ENCODE assay signal across 25 mouse cellular contexts in the genomic region with DNA sequence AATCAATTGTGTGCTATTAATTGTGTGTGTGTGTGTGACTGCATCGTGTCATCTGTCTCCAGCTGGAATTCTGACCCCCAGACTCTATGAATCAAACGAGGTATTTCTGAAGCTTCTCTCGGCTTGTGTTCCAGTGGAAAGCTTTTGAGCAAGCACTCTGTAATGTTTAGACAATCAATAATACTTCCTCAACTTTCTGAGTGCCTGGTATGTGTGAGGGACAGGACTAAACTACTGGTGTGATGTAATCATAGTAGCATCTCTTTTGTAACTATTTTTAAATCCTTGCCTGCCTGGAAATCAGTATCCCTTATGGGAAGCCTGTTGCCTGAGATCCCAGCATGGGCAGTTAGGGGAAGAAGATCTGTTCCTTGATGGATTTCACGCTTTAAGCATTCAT.
DNase-seq lines count a peak whose midpoint lies in the region; ATAC-seq and TF ChIP-seq lines count a peak whose summit lies in the region.
"Had no signal": no experiment of that assay in that cellular context is flagged by ENCODE, and none has a peak within 500 bp of the region (broad histone marks: within the 10 kb centered on the region; RNA-seq: fewer than 3 reads in every experiment).

No protein-coding gene starts in this region.

- TF ChIP-seq CTCF in intestine, postnatal 0 days (IDR thresholded peaks at IDR 0.05; ENCODE audit: low read depth) = no peak

- no peaks in the 10 kb centered on the region for H3K36me3 ChIP-seq in intestine, embryonic 14.5 days (ENCODE audit: control insufficient read depth, insufficient read depth, low read length)
- H3K36me3 ChIP-seq in intestine, postnatal 0 days (ENCODE audit: control insufficient read depth, insufficient read depth) = no peaks in the 10 kb centered on the region
- H3K36me3 ChIP-seq in lung, embryonic 15.5 days = no peaks in the 10 kb centered on the region
- H3K36me3 ChIP-seq in intestine, embryonic 16.5 days (ENCODE audit: control insufficient read depth, insufficient read depth, low read length) = no peaks in the 10 kb centered on the region
- H3K36me3 ChIP-seq: G1E; hindbrain, embryonic 12.5 days; kidney, embryonic 15.5 days; limb, embryonic 12.5 days had no signal

- 0 out of 2 replicates have a peak, but pooled peaks cover 4% of the 10 kb centered on the region for H3K9me3 ChIP-seq in intestine, embryonic 14.5 days (ENCODE audit: control insufficient read depth, low read length)
- H3K9me3 ChIP-seq in intestine, postnatal 0 days (ENCODE audit: control insufficient read depth) = no peaks in the 10 kb centered on the region
- H3K9me3 ChIP-seq in lung, embryonic 15.5 days = no peaks in the 10 kb centered on the region
- no peaks in the 10 kb centered on the region for H3K9me3 ChIP-seq in intestine, embryonic 16.5 days (ENCODE audit: control insufficient read depth, low read length)
- H3K9me3 ChIP-seq: kidney, embryonic 15.5 days had no signal

- DNase-seq in intestine, embryonic 14.5 days (ENCODE audit: low spot score) = no peak
- no peak for DNase-seq in lung, postnatal 25 days (ENCODE audit: low spot score)
- peak; percentile 58 for DNase-seq in NIH3T3 (ENCODE audit: low read depth)
- DNase-seq in left cerebral cortex, adult 8-10 months (ENCODE audit: low spot score in 2 of 2) = no peak
- DNase-seq: adrenal gland, postnatal 14 days; cerebellum, adult 11 months; cerebellum, adult 9-10 months; cerebellum, postnatal 36 days; gastrocnemius, postnatal 14 days; heart, postnatal 36 days; kidney, adult 18-20 months; kidney, postnatal 25 days had no signal

- peak overlapping the region; percentile 40; the same call in 1 of the 2 replicates for H3K27ac ChIP-seq in intestine, embryonic 14.5 days (ENCODE audit: low read depth)
- no peak overlapping the region for H3K27ac ChIP-seq in intestine, postnatal 0 days (ENCODE audit: low read depth, low read length)
- no peak overlapping the region for H3K27ac ChIP-seq in lung, embryonic 15.5 days
- H3K27ac ChIP-seq in intestine, embryonic 16.5 days (ENCODE audit: low read length) = peak overlapping the region; percentile 57
- H3K27ac ChIP-seq: hindbrain, embryonic 12.5 days; hindbrain, postnatal 0 days; kidney, embryonic 15.5 days; limb, embryonic 12.5 days; liver, embryonic 14.5 days had no signal

- peaks cover 20% of the 10 kb centered on the region for H3K4me1 ChIP-seq in intestine, embryonic 14.5 days (replicated peaks; ENCODE audit: control insufficient read depth, insufficient read depth, low read length)
- H3K4me1 ChIP-seq in intestine, postnatal 0 days (replicated peaks; ENCODE audit: control insufficient read depth, insufficient read depth, low read length) = no peaks in the 10 kb centered on the region; the same call in 1 of the 2 replicates
- peaks cover 8% of the 10 kb centered on the region; the same call in 1 of the 2 replicates for H3K4me1 ChIP-seq in lung, embryonic 15.5 days
- H3K4me1 ChIP-seq in intestine, embryonic 16.5 days (ENCODE audit: control insufficient read depth, insufficient read depth, low read length) = no peaks in the 10 kb centered on the region; the same call in 1 of the 2 replicates

- WGBS in intestine, embryonic 14.5 days = 31% methylated on average over 4 of the region's 4 CpGs
- 48% methylated on average over 4 of the region's 4 CpGs for WGBS in intestine, postnatal 0 days
- 26% methylated on average over 4 of the region's 4 CpGs for WGBS in lung, embryonic 15.5 days
- WGBS in intestine, embryonic 16.5 days = 38% methylated on average over 4 of the region's 4 CpGs

- H3K4me2 ChIP-seq in intestine, embryonic 14.5 days (ENCODE audit: low read length) = no peak overlapping the region
- no peak overlapping the region for H3K4me2 ChIP-seq in intestine, postnatal 0 days (replicated peaks; ENCODE audit: low read depth)
- no peak overlapping the region for H3K4me2 ChIP-seq in lung, embryonic 15.5 days
- no peak overlapping the region for H3K4me2 ChIP-seq in intestine, embryonic 16.5 days (ENCODE audit: low read depth, low read length)
- H3K4me2 ChIP-seq: heart, embryonic 11.5 days; hindbrain, embryonic 12.5 days; kidney, embryonic 15.5 days; limb, embryonic 12.5 days; midbrain, embryonic 11.5 days had no signal

- H3K4me3 ChIP-seq in intestine, embryonic 14.5 days (ENCODE audit: low read depth, low read length) = no peak overlapping the region
- no peak overlapping the region for H3K4me3 ChIP-seq in intestine, postnatal 0 days (ENCODE audit: low read depth, low read length)
- no peak overlapping the region for H3K4me3 ChIP-seq in lung, embryonic 15.5 days
- no peak overlapping the region for H3K4me3 ChIP-seq in intestine, embryonic 16.5 days (ENCODE audit: low read length)
- H3K4me3 ChIP-seq: hindbrain, embryonic 12.5 days; kidney, embryonic 15.5 days; limb, embryonic 12.5 days had no signal

- no peak overlapping the region for H3K9ac ChIP-seq in intestine, embryonic 14.5 days (ENCODE audit: low read length)
- no peak overlapping the region for H3K9ac ChIP-seq in intestine, postnatal 0 days (ENCODE audit: low read depth, low read length)
- H3K9ac ChIP-seq in lung, embryonic 15.5 days = no peak overlapping the region
- H3K9ac ChIP-seq in intestine, embryonic 16.5 days (ENCODE audit: low read depth, low read length) = no peak overlapping the region
- H3K9ac ChIP-seq: hindbrain, embryonic 12.5 days; kidney, embryonic 15.5 days; limb, embryonic 12.5 days; liver, embryonic 14.5 days had no signal

- no peak for ATAC-seq in intestine, embryonic 14.5 days (replicated peaks; ENCODE audit: low FRiP score, low TSS enrichment, low read depth)
- no peak for ATAC-seq in intestine, postnatal 0 days
- peak; percentile 50; the same call in 1 of the 2 replicates for ATAC-seq in lung, embryonic 15.5 days (ENCODE audit: borderline replicate concordance, extremely low read depth, low FRiP score, low TSS enrichment)
- peak; percentile 47; the same call in 1 of the 2 replicates for ATAC-seq in intestine, embryonic 16.5 days
- ATAC-seq: forebrain, embryonic 14.5 days; hindbrain, postnatal 0 days; midbrain, embryonic 16.5 days had no signal

- no peaks in the 10 kb centered on the region for H3K27me3 ChIP-seq in intestine, embryonic 14.5 days (replicated peaks; ENCODE audit: control insufficient read depth, insufficient read depth, low read length)
- no peaks in the 10 kb centered on the region for H3K27me3 ChIP-seq in intestine, postnatal 0 days (replicated peaks; ENCODE audit: control insufficient read depth, insufficient read depth, low read length)
- H3K27me3 ChIP-seq in lung, embryonic 15.5 days = no peaks in the 10 kb centered on the region
- no peaks in the 10 kb centered on the region for H3K27me3 ChIP-seq in intestine, embryonic 16.5 days (replicated peaks; ENCODE audit: control insufficient read depth, insufficient read depth, low read length)
- H3K27me3 ChIP-seq: hindbrain, embryonic 12.5 days; kidney, embryonic 15.5 days; limb, embryonic 12.5 days had no signal

Comparison
In these comparisons a context has a peak if more than half of its experiments do, and no peak if none do; other contexts are left out.
1. ATAC-seq: peak in lung, embryonic 15.5 days (single experiment) and intestine, embryonic 16.5 days (single experiment); none in intestine, embryonic 14.5 days (single experiment) and intestine, postnatal 0 days (single experiment).
2. H3K27ac ChIP-seq: peak in intestine, embryonic 14.5 days (single experiment) and intestine, embryonic 16.5 days (single experiment); none in intestine, postnatal 0 days (single experiment) and lung, embryonic 15.5 days (single experiment).